Mouse (Mus musculus): ENCODE data around the gene Entpd7. TPM values are rescaled to one million over a fixed set of nuclear protein-coding genes. Genes with fewer than 3 reads are reported as not detected.

The Entpd7 gene
- total RNA-seq (2014; fragmentation: Nextera tagmentation) = 6.2 and 10.0 TPM in 2 replicates
- total RNA-seq (2017) = 1.4 and 2.3 TPM in 2 replicates

DNA sequence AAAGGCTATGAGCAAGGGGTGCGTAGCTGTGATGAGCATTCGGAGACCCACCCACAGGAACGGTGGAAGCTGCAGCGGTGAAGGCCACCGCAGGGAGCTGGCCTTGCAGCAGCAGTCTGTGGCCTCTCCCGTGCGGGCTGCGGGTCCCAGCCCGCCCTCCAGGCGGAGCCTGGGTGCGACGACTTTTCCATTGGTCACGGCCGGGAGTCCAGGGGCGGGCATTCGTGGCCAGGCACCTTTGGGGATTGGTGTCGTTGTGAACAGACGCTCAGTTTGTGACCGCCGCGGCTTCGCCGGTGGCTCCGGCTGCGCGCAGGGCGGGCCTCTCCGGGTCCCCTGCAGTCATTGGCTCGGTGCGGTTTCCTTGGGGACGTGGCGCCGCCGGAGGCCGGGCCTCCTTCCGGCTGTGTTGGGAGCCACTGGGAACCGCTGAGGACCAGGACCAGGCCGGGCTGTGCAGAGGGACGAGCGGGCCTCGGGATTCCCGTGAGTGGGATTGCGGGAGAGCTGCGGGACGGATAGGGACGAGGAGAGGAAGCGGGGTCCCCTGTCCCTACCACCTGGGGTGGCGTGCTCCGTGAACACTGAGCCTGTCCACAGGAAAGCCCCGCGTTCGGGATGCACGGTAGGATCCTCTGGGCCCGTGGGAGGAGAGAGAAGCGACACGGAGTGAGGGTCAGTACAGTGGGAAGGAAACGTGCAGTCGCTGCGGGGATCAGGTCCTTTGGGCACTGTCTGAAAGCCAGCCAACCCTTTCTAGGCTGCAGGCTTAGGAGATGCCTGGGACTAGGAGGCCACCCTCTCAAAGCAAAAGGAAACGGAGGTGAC lies at the start of gene Entpd7:
TSS of gene Entpd7 (plus strand) at position 254 of the 828 bp plus-strand sequence.
- peak; percentile 99 for ATAC-seq (replicated peaks; ENCODE audit: low FRiP score, low TSS enrichment, poor library complexity, severe bottlenecking)

DNA sequence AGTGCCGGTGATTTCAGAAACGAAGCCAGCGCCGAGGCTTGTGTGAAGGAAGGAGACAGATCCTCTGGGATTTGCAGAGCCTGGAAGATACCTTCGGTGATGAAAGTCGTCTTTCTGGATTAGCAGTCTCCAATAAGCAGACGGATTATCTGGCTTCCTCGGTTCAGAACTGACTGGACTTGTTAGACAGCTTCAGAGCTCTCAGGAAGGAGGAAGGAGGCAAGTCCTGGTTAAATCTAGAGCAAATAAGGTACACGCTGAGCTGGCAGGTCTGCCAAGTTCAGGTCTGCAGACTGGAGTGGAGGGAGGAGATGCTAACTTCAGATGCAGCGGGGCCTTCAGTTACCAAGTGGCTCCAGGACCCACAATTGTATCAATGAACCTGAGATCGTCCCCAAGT lies 47.6 kb upstream of the Entpd7 start:
- ATAC-seq (replicated peaks; ENCODE audit: low FRiP score, low TSS enrichment, poor library complexity, severe bottlenecking) = no peak

DNA sequence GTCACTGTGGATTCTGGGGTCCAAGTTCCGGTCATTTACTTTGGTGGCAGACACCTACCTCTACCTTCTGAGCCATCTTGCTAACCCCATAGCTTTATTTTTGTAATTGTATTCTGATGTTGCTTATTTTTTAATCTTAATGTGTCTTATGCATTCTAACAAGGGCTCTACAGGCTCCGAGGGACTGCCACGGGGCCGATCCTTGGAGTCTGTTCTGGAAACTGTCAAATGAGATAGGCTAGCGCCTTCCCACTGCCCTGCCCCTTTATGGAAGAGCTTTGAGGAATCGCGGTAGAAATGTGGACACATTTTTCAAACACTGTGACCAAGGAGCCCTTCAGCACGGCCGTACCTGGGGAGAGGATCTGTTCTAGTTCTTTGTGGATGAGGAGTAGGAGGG lies 46.6 kb upstream of the Entpd7 start:
- no peak for ATAC-seq (replicated peaks; ENCODE audit: low FRiP score, low TSS enrichment, poor library complexity, severe bottlenecking)

DNA sequence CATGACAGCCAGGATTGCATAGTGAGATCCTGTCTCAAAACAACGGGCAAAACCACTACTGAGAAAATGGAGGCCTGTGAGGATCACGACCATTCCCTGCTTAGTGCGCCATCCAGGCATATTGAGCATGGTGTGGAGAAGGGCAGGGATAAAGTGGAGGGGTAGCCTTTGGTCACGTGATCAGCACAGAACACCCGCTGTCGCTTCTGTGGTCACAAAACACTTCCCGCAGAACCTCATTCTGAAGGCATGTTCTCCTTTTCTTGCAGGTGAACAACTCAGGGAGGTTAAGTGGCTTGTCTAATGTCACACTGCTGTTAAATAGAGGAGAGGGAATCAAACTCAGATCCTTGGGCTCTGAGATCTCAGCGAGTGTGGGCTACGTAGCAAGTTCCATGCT lies 44.0 kb upstream of the Entpd7 start:
- no peak for ATAC-seq (replicated peaks; ENCODE audit: low FRiP score, low TSS enrichment, poor library complexity, severe bottlenecking)

DNA sequence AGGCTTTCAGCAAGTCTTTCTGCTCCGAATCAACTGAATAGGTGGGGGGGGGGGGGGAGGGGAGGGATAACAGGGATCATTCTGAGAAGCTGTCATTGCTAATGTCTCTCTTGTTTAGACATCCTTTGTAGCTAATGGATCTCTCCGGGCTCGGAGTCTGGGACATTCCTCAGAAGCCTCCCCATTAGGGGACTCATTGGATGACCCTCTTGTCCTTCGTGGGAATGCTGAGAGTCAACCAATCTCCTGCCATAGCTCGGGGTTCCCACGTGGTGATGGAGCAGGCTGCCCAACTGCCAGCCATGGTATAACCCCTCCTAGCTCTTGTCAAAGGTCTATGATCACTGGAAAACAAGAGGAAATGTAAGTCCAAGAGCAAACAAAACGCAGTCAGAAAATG lies 42.6 kb upstream of the Entpd7 start:
- ATAC-seq (replicated peaks; ENCODE audit: low FRiP score, low TSS enrichment, poor library complexity, severe bottlenecking) = no peak

DNA sequence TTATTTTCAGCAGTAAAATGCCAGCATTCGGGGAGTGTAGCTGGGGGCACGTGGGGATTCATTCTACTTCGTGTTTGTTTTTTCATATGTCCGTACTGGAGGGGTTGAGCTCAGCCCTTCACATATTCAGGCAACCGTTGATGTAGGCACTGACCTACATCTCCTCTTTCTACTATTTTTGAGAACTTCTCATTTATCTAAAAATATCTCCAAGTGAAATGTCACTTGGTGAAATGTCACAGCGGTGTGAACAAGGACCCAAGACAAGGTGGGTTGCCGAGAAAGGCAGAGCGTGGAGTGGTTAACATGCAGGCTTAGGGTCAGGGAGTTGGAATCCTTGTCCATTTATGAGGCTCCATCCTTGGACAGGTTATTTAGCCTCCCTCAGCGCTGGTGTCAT lies 42.2 kb upstream of the Entpd7 start:
- ATAC-seq (replicated peaks; ENCODE audit: low FRiP score, low TSS enrichment, poor library complexity, severe bottlenecking) = no peak

DNA sequence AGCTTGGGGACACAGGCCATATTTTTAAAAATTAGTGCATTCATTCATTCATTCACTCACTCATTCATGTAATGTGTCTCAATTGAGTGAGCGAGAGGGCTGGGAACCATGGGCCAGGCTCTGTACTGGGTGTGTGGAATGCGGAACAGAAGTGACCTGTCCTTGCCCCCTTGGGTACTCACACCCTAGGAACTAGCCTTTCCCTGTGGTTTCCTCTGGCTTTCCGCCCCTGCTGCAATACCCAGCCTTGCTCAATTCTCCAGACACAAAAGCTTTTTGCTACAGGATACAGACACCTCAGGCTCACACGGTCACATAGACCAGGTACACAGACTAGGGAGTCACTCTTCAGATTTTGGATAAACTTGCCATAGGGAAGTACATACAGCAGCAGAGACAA lies 41.1 kb upstream of the Entpd7 start:
- no peak for ATAC-seq (replicated peaks; ENCODE audit: low FRiP score, low TSS enrichment, poor library complexity, severe bottlenecking)

DNA sequence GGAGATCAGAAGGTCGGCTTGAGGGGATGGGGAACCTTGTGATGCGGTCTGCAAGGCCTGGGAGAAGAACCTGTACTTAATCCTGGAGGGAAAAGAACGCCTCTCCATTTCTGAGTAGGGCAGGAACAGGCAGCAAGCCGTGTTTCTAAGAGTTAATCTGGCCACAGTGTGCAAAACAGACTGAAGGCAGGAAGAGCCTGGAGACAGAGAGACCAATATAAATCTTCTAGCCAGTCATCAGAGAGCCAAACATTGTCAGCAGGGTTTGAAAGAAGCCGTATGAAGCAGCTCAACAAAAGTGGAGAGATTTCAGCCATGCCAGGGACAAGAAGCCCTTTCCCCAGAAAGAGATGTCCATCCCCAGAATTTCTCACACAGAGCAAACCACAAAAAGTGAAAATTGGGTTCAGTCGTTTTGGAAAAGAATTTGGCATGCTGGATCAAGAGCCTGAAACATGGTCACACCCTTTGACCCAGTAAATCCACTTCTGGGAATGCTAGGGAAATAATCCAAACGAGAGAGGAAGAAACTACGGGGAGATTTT lies 38.2 kb upstream of the Entpd7 start:
- ATAC-seq (replicated peaks; ENCODE audit: low FRiP score, low TSS enrichment, poor library complexity, severe bottlenecking) = no peak

DNA sequence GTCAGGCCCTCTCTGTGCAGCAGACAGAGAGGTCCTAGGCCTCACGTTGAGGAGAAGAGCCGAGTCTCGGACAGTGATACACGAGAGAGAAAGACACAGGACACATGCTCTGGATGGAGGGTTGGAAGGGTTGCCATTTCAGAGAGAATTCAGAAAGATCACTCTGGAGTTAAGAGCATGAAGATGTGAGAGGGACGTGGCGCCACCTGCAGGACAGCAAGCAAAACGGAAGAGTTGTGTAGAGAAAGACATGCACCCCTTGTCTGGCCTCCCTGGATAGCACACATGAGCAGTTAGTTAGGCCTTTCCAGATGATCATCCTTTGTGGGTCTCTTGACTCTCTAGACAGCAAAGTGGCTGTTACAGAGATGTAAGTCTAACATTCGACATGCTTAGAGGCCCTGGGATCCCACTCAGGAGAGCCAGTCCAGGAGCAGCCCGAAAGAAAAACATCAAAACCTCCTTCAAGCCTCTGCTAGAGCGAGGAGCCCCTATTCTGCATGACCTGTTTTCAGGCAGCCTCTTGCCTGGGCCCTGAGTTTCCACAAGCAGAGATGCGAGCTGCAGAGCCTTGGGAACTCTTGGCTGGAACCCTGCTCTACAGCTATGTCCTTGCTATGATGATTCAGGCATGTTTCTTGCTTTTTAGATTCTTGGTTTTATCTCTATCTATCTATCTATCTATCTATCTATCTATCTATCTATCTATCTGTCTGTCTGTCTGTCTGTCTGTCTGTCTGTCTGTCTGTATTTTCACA lies 33.6 kb upstream of the Entpd7 start:
- ATAC-seq (replicated peaks; ENCODE audit: low FRiP score, low TSS enrichment, poor library complexity, severe bottlenecking) = peak; percentile 83

DNA sequence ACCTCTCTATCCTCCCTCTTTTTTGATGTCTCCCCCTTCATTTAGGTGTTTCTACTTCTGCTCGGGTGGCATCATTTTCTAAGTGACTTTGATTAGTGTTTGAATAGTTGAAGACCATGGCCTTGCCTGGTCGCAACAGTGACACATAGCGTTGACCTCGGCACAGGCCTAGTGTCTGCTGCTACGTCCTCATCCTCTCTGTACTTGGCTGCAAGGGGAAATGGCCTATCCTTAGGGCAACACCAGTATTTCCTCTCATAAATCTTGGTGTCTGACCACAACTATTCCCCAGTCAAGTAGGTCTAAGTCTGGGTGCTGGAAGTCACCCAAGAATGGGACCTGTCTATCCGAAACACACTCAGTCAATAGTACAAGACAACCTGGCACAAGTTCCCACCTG lies 29.8 kb upstream of the Entpd7 start:
- ATAC-seq (replicated peaks; ENCODE audit: low FRiP score, low TSS enrichment, poor library complexity, severe bottlenecking) = no peak

DNA sequence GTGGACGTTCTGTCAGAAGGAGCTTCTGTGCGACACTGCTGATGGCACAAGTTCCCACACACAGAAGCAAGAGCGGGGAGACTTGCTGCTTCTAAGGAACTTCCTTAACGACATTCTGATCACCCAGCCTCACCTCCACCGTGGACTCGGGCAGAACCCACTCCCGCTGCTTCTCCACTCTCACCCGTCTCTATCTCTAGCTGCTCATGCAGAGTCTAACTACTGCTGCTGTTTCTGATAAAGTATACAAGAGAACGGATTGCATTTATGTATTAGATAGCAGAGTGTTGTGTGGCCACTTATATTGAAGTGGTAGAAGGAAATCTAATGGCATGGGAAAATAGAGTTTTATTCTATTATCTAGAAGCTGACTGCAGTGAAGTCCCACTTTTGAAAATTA lies 28.7 kb upstream of the Entpd7 start:
- ATAC-seq (replicated peaks; ENCODE audit: low FRiP score, low TSS enrichment, poor library complexity, severe bottlenecking) = peak; percentile 70

DNA sequence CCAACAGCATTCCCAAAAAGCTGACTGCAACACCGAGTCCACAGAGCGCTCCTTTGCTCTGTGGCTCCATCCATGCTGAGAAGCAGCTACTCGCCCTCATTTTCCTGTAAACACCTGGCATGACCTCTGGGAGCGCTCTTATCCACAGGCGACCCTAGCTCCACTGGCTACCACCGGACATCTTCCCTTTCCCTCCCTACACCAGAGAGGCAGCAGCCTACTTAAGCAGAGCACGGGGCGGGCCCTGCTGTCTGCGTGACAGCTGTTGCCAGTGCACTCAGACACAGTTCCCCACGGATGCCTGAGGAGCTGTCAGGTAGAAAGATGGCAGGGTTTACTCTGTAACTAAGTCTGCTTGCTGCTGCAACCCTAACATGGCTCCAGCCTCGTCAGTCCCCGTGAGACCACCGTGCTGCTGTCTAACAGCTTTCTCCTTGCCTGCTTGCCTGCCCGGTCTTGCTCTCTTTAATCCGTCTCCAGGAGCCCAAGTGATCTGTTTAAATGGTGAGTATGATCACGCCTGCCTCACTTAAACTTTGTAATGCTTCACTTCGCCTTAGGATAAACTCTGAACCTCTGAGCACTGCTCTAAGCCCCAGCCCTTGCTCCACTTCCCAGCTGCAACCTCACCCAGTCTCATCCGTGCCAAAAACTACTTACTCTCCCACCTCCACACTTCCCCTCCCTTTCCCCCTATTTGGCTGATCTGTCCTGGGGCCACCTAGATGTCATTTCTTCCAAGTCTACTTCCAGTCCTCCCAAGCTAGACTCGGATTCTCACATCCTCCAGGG lies 27.1 kb upstream of the Entpd7 start:
- no peak for ATAC-seq (replicated peaks; ENCODE audit: low FRiP score, low TSS enrichment, poor library complexity, severe bottlenecking)

DNA sequence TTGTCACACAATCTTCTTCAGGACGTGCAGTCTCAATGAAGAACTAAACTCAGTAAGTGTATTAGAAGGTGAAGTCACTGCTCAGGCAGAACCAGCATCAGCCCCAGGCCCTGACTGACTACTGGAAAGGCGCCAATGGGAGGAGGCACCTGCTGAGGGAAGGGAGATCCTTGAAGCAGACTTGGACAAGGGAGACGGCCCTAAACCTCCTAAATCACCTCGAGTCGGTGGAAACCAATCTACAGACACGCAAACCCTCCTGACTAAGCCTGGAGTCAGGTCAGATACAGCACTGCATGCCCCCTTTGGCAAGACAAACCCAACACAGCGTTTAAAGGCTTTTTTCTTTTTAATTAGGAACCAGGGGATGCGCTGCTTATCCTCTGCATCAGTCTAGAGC lies 26.0 kb upstream of the Entpd7 start:
- ATAC-seq (replicated peaks; ENCODE audit: low FRiP score, low TSS enrichment, poor library complexity, severe bottlenecking) = no peak

DNA sequence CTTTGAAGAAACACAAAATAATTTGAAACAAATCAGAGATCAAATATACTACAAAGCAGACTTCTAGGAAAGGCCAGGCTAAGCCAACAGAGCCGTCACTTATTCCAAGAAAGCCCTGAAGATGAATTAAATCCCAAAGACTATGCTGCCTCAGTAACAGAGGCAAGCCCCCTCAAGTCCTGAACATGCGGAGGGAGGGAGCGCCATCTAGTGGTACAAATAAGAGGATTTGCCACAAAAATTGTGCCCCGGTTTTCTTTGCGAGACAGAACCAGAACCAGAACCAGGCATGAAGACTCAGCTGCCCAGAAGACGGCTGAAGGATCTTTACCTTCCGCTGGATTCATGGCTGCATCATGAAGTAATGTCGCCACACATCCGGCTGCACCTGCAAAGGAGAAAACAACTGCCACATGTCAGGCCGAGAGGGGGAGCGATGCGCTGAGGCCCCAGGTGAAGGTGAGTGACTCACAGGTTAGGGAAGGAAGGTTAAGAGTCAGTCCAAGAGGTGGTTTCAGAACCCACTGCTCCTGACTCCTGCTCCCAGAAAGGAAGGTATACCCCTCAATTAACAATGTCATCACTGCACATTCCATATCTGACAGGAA lies 23.9 kb upstream of the Entpd7 start:
- no peak for ATAC-seq (replicated peaks; ENCODE audit: low FRiP score, low TSS enrichment, poor library complexity, severe bottlenecking)

DNA sequence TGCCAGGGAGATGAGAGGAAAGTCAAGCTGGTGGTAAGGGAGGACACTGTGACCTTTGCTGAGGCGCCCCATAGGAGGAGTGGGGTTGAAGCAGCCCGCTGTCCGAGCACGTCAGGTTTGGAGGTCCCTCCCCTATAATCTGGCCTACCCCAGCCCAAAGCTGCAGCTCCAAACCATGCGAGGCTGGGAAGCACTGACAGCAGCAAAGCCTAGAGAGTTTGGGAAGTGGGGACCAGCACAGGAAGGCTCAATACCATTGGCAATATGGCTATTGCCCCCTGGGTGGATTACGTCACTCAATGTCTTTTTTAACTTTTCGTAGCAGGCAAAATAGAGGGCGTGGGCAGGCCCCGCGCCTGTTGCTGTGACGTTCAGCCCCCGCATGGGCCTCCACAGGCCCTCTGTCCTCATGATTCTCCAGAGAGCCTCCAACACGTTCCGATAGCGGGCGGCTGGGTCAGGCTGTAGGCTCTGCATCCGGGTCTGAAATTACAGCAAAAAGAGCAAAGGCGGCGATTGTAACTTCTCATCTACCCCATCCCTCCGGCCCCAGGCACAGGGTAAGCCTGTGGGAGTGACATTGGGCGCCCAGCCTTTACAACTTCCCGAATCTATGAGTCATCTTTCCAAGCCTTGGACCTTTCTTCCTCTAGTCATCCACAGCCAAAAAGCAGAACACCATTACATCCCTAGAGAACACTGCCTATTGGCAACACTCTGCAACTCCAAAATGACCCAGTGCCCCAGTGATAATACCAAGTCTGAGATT lies 22.6 kb upstream of the Entpd7 start:
- ATAC-seq (replicated peaks; ENCODE audit: low FRiP score, low TSS enrichment, poor library complexity, severe bottlenecking) = no peak

DNA sequence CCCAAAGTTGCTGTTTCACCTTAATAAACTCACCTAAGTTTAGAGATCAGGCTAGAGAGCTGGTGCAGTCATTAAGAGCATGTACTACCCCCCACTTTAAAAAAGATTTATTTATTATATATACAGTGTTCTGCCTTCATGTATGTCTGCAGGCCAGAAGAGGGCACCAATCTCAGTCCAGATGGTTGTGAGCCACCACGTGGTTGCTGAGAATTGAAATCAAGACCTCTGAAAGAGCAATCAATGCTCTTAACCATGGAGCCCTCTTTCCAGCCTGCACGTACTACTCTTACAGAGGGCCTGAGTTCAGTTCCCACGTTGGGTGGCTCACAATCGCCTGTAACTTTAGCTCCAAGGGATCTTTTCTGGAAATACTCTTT lies 22.1 kb upstream of the Entpd7 start:
- ATAC-seq (replicated peaks; ENCODE audit: low FRiP score, low TSS enrichment, poor library complexity, severe bottlenecking) = no peak

DNA sequence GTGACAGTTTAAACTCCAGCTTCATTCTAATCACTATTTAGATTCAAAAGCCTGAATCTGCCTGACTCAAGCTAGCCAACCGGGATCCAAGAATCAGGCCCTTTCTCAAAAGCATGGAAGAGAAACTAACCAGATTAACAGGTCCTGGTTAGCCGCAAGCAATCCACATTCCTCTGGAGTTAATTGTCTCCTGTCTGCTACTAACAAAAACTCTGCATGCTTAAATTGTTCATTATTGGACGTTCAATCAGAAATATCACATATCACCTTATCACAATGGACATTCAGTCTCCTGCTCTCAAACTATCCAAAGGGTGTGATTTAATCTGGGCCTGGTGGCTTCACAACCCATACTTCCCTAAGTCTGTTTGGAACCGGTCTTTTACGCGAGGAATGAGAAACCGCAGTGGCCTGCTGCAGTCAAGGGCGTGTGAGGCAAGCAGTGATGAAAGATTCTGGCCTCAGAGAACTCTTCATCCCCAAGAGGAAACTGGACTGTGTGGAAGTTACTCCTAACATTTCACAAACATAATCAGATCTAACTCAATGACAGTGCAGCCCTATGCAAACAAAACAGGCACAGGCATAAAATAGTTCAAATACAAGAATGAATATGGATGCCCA lies 20.2 kb upstream of the Entpd7 start:
- ATAC-seq (replicated peaks; ENCODE audit: low FRiP score, low TSS enrichment, poor library complexity, severe bottlenecking) = no peak

DNA sequence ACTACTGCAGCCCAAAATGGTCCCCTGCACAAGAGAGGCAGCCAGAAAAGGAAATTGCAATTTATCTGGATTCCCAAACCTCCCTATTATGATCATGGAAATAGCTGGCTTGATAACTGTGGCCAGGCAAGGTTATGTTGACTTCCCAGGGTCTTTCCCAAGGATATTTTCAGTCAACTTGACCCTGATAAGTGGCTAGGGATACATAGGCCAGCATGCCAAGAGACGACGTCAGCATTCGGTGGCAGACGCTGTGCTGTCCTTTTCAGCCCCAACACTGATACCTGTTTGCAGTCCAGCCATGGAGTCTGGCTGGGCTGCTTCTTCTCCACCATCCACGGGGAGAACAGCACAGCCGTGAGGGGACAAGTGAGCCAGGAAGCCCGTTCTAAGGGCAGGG lies 18.4 kb upstream of the Entpd7 start:
- no peak for ATAC-seq (replicated peaks; ENCODE audit: low FRiP score, low TSS enrichment, poor library complexity, severe bottlenecking)

All from megakaryocyte-erythroid progenitor cell, adult 5-6 weeks (primary cell).